Mouse (Mus musculus) layer of hippocampus, adult 18-20 months (tissue): ENCODE data around the gene Nanos3. TPM values are rescaled to one million over a fixed set of nuclear protein-coding genes. Genes with fewer than 3 reads are reported as not detected.

Source experiments
- DNase-seq, 2 experiments: peaks; one replicate each; pipeline ENCODE4 v3.0.0; 2022; ENCODE audit warnings: low spot score in 2 of 2
- total RNA-seq, 2 experiments: library from RNA; stranded (reverse); gene quantifications; 2 replicates each; pipeline ENCODE4 v1.2.3; 2021

Nanos3 gene
- total RNA-seq, 2 experiments from 2014 or later = 2.3 to 2.7 TPM

GRCm38 (mm10) chr8:84202466-84202865 lies 17.4 kb upstream of the Nanos3 start:
- peak in 1 of 2 experiments; percentile 19 for DNase-seq

DNA sequence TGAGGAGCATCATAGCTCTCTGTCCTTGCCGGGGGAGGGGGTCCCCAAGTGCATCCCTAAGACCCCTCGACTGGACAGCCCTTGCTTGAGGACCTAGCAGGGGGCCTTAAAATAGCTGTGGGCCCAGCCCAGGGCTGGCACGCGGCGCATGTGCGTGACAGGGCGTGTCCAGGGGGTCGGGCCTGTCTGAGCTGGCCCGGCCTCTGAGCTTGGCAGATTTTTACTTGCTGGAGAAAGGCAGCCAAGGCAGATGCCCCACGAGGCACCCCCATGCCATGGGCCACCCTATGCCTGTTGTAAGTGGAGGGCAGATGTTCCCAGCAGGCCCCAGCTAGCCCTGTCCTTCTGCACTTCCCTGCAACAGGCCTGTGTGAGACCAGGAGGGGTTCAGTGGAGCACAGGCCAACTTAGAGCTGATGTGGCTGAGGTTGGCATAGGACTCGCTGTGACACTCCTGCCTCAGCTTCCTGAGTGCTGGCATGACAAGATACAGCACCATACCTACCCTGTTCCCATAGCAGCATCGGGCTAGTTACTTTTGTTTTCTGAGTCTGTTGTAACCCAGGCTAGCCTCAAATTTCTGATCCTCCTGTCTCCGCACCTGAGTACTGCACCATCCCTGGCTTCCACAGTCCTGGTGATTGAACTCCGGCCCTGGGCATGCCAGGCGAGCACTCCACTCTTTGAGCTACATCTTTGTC lies 16.7 kb upstream of the Nanos3 start:
- peak in 1 of 2 experiments; percentile 21 for DNase-seq

- DNase-seq = peak in 1 of 2 experiments; percentile 39
These were observed 15.9 kb upstream of the Nanos3 start for GRCm38 (mm10) chr8:84200652-84201544.

- DNase-seq = no peak
These were observed 15.1 kb upstream of the Nanos3 start for GRCm38 (mm10) chr8:84200126-84200555.

- DNase-seq = no peak
These were observed 14.5 kb upstream of the Nanos3 start for GRCm38 (mm10) chr8:84199348-84200125.

- no peak for DNase-seq
These were observed 13.9 kb upstream of the Nanos3 start for GRCm38 (mm10) chr8:84198871-84199270.

DNA sequence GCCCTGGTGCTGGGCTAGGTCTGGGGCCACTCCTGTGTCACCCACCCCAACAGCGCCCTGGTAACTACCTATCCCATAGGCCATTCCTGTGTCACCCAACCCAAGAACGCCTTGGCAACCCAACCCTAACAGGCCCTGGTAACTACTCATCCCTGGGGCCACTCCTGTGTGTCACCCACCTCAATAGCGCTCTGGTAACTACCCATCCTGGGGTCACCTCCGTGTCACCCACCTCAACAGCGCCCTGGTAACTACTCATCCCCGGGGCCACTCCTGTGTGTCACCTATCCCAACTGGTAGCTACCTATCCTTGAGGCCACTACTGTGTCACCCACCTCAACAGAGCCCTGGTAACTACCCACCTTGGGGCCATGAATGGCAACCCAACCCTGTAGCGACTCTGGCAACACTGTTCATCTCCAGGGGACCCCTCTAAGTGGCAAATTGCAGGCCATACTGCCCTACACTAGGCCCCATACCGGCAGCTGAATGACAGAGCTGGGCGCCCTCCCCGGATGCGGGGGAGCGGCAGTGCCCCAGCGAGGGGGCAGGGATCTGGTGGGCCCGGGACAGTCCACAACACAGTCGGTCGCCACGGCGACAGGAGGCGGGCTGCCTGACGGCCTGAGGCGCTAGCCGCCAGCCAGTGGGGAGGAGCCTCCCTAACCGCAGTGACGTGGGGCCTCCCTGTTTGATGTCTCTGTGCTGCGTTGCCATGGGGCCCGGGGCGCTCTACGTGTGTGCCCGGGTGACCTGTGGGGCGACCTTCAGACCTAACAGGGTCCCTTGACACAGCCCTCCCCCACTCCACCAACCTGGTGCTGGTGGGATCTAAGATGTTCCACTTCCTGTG lies 13.1 kb upstream of the Nanos3 start:
- peak; percentile 76 to 79 for DNase-seq

DNA sequence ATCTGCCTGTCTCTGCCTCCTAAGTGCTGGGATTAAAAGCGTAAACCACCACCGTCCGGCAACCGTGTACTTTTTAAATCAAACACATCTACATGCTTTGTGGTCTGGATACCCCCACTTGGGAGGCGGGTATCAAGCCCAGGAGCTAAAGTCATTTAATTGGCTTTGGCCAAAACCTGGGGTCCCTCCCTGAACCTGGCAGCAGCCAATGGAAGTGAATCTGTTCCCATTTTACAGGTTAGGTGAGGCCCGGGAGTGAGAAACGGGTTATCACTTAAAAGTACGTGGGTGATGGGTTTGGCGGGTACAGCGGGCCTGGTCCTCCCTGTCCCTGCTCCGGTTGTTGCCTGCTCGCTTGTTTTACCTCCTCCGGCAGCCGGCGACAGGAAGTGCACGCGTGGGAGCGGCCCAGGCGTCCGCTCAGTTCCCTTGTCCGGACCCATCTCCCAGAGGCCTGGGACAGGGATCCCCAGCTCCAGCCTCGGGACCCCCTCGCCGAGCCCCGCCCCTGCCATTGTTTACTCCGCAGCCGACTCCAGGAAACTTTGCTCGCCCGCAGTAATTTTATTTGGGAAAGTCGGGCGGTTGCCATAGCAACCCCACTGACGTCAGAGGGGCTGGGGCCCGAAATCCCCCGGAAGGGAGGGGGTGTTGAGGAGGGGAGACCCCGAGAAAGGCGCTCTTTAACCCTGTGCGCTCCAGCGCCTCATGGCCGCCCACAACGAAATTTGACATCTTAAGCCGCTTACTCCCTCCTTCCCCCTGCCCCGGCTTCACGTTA lies 12.3 kb upstream of the Nanos3 start:
- DNase-seq = peak in 1 of 2 experiments; percentile 64

- no peak for DNase-seq
These were observed 9.3 kb upstream of the Nanos3 start for GRCm38 (mm10) chr8:84194224-84194743.

GRCm38 (mm10) chr8:84193566-84193965 lies 8.5 kb upstream of the Nanos3 start:
- no peak for DNase-seq

GRCm38 (mm10) chr8:84193161-84193560 lies 8.1 kb upstream of the Nanos3 start:
- DNase-seq = no peak

DNA sequence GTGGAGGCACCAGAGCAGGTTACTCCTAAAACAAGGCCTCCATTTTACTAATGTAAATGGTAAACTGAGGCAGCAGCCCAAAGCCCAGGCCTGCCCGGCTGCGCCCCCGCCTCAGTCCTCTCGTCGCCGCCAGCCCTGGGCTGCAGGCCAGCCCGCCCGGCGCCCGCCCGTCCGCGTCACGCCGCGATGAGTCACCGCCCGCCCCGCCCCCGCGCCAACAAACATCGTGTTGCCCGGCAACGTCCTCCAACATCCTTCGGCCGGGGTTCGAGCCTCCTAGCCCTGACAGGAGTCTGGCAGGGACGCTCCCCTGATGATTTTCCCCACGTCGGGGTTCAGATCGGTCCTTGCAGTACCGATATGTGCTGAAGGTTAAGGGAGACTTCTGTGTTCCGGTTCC lies 7.5 kb upstream of the Nanos3 start:
- DNase-seq = peak in 1 of 2 experiments; percentile 70

DNA sequence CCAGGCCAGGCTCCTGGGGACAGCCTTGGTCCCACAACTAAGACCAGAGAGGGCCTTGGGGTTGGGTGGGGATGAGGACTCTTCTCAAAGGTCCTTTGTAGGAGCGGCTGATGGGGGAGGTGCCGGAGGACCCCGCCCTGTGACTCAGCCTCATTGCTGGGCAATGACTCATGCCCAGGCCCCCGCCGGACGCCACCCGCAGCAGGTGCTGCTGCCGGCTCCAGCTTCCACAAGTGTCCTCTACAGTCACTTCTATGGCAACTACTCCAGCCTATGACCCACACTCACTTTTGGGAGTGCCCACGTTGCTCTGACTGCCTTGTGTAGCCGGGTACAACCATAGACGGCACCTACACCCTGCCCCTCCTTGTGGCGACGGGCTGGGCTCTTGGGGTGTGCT lies 7.0 kb upstream of the Nanos3 start:
- DNase-seq = peak in 1 of 2 experiments; percentile 15

DNA sequence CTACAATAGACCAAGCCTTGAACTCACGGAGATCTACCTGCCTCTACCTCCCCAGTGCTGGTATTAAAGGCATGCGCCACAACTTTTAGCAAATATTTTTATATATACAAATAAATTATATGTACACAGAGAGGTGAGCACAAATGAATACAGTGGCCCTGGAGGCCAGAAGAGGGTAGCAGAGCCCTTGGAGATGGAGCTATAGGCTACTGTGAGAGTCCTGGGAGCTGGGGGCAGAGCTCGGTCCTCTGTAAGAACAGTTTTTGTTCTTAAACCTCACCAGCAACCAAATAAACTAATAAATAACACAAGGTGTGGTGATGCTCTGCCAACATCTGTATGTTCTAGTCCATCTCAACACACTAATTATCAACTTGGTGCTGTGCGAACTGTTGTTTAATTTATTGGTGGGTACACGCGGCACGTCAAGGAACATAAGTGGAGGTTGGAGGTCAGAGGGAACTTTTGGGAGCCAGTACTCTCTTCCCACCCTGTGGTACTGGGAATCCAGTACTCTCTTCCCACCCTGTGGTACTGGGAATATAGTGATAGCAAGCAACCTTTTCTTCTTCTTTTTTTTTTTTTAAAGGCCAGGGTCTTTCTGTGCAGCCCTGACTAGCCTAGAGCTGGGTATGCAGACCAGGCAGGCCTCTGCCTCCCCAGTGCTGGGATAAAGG lies 5.3 kb upstream of the Nanos3 start:
- DNase-seq = no peak

GRCm38 (mm10) chr8:84189603-84190002 lies 4.6 kb upstream of the Nanos3 start:
- DNase-seq = no peak

DNA sequence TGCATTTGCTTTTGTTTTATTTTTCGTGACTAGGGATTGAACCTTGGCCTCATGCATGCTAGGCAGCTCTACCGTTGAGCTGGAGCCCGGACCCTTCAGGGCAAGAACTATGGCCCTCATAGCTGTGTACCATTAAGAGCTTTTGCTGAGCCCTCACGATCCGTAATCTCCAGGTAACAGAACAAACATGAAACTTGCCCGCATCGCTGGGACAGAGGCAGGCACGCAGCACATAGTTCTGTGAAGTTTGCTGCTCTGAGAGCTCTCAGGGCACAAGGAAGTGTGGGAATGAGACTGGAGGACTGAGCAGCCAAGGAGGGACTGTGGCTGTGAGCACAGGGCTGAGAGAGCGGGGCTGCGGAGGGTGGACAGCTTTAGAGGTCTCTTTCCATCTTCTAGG lies 3.7 kb upstream of the Nanos3 start:
- no peak for DNase-seq

DNA sequence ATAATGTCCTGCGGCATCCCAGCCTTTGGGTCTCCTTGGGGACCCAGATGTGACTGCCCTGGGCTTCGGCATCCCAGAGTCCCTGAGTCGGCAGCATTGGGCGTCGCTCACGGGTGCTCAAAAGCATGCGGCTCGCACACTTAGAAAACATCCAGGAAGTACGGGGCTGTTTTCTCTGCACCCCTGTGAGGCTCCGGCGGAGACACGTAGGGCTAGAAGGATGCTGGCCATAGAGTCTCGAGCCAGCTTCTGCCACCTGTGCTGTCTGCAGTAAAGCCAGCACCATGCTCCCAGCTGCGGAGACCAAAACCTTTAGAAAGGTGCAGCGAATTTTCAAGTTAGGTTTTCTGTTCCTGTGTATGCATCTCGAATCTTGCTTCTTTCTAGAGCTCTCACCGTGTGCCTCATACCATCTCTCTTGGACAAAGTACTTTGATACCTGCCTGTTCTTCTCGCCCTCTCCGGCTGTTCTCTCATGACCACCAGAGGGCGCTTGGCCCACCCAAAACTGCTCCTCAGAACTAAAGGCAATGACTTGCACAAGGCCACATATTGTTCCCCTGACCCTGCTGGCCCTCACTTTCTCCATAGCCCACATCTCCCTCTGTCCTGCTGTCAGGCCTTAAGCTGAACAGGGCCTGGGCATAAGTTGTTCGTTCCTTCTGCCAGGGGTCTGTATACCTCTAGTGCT lies 2.2 kb upstream of the Nanos3 start:
- DNase-seq = peak in 1 of 2 experiments; percentile 68

GRCm38 (mm10) chr8:84186547-84186946 lies 1.5 kb upstream of the Nanos3 start:
- peak in 1 of 2 experiments; percentile 89 for DNase-seq
